In the genomic region with DNA sequence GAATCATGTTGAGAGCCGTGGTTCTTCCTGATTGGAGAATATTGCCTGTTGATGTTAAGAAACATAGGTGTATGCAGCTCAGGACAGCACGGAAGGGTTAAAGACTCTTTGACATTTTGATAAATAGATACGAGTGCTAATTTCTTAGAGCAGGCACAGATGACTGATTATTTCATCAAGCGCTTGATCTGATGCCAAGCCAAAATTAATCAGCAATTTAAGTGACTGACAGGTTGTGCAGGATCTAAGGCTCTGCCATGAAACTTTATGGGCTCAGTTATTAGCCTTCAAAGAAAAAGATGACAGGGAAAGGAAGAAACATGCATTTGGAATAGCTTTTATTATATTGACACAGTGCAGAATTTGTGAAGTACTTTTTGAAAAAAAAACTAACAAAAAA, we compare ENCODE assay signal across 28 mouse cellular contexts.
DNase-seq lines count a peak whose midpoint lies in the region; ATAC-seq and TF ChIP-seq lines count a peak whose summit lies in the region.
"Had no signal": no experiment of that assay in that cellular context is flagged by ENCODE, and none has a peak within 500 bp of the region (broad histone marks: within the 10 kb centered on the region; RNA-seq: fewer than 3 reads in every experiment).

No protein-coding gene starts in this region.

- ATAC-seq in forebrain, embryonic 15.5 days (replicated peaks), result 0 out of 2 replicates have a peak, but pooled peaks have one; percentile 29
- no peak for ATAC-seq in forebrain, embryonic 12.5 days (ENCODE audit: low FRiP score)
- ATAC-seq in midbrain, postnatal 0 days (ENCODE audit: low FRiP score), result no peak
- ATAC-seq in midbrain, embryonic 13.5 days, result no peak
- peak; percentile 32; the same call in 1 of the 2 replicates for ATAC-seq in hindbrain, embryonic 12.5 days (ENCODE audit: low FRiP score)
- ATAC-seq in erythroid progenitor cell, adult 5-6 weeks (replicated peaks; ENCODE audit: low FRiP score, poor library complexity, severe bottlenecking), result no peak
- ATAC-seq: intestine, postnatal 0 days; Patski had no signal

- WGBS in forebrain, embryonic 15.5 days, result 50% methylated on average over 4 of the region's 4 CpGs
- 72% methylated on average over 4 of the region's 4 CpGs for WGBS in forebrain, embryonic 12.5 days
- 71% methylated on average over 4 of the region's 4 CpGs for WGBS in midbrain, postnatal 0 days
- 75% methylated on average over 4 of the region's 4 CpGs for WGBS in midbrain, embryonic 13.5 days
- WGBS in hindbrain, embryonic 12.5 days, result 78% methylated on average over 4 of the region's 4 CpGs

- no peaks in the 10 kb centered on the region for H3K36me3 ChIP-seq in forebrain, embryonic 15.5 days
- H3K36me3 ChIP-seq in forebrain, embryonic 12.5 days (replicated peaks), result no peaks in the 10 kb centered on the region
- H3K36me3 ChIP-seq in midbrain, postnatal 0 days (ENCODE audit: insufficient read depth, low read length), result no peaks in the 10 kb centered on the region
- no peaks in the 10 kb centered on the region for H3K36me3 ChIP-seq in midbrain, embryonic 13.5 days
- no peaks in the 10 kb centered on the region for H3K36me3 ChIP-seq in hindbrain, embryonic 12.5 days
- H3K36me3 ChIP-seq: kidney, embryonic 15.5 days; neural tube, embryonic 13.5 days had no signal

- H3K4me2 ChIP-seq in forebrain, embryonic 15.5 days (replicated peaks), result no peak overlapping the region
- no peak overlapping the region for H3K4me2 ChIP-seq in forebrain, embryonic 12.5 days
- no peak overlapping the region for H3K4me2 ChIP-seq in midbrain, postnatal 0 days (ENCODE audit: low read depth, low read length, poor library complexity, severe bottlenecking)
- no peak overlapping the region for H3K4me2 ChIP-seq in midbrain, embryonic 13.5 days (replicated peaks)
- no peak overlapping the region for H3K4me2 ChIP-seq in hindbrain, embryonic 12.5 days (replicated peaks)
- H3K4me2 ChIP-seq: heart, embryonic 11.5 days; kidney, embryonic 15.5 days; neural tube, embryonic 13.5 days had no signal

- no peaks in the 10 kb centered on the region for H3K27me3 ChIP-seq in forebrain, embryonic 15.5 days
- H3K27me3 ChIP-seq in forebrain, embryonic 12.5 days, result no peaks in the 10 kb centered on the region
- H3K27me3 ChIP-seq in midbrain, postnatal 0 days (ENCODE audit: insufficient read depth, low read length), result no peaks in the 10 kb centered on the region
- H3K27me3 ChIP-seq in midbrain, embryonic 13.5 days, result no peaks in the 10 kb centered on the region
- H3K27me3 ChIP-seq in hindbrain, embryonic 12.5 days, result no peaks in the 10 kb centered on the region
- H3K27me3 ChIP-seq: kidney, embryonic 15.5 days; neural tube, embryonic 13.5 days had no signal

- 0 out of 2 replicates have a peak, but pooled peaks cover 4% of the 10 kb centered on the region for H3K4me1 ChIP-seq in forebrain, embryonic 15.5 days
- H3K4me1 ChIP-seq in forebrain, embryonic 12.5 days, result no peaks in the 10 kb centered on the region
- no peaks in the 10 kb centered on the region for H3K4me1 ChIP-seq in midbrain, postnatal 0 days (ENCODE audit: insufficient read depth, low read length)
- no peaks in the 10 kb centered on the region for H3K4me1 ChIP-seq in midbrain, embryonic 13.5 days (replicated peaks)
- no peaks in the 10 kb centered on the region for H3K4me1 ChIP-seq in hindbrain, embryonic 12.5 days
- H3K4me1 ChIP-seq: kidney, embryonic 15.5 days; neural tube, embryonic 13.5 days had no signal

- DNase-seq in midbrain, postnatal 0 days (ENCODE audit: low spot score), result peak; percentile 17
- no peak for DNase-seq in left cerebral cortex, postnatal 36 days (ENCODE audit: low spot score in 2 of 2)
- DNase-seq: adrenal gland, postnatal 10 days; cerebellum, adult 2 months; cerebellum, postnatal 14 days; gastrocnemius, postnatal 36 days; heart, adult 18-20 months; heart, postnatal 36 days; kidney, postnatal 4 days; layer of hippocampus, postnatal 36 days; liver; lung, adult 2 months; lung, postnatal 10 days; retina, postnatal 1 day; right cerebral cortex, postnatal 14 days; thymus, postnatal 4 days had no signal

- no peak overlapping the region for H3K4me3 ChIP-seq in forebrain, embryonic 15.5 days
- no peak overlapping the region for H3K4me3 ChIP-seq in forebrain, embryonic 12.5 days (replicated peaks)
- H3K4me3 ChIP-seq in midbrain, postnatal 0 days (ENCODE audit: low read depth, low read length), result no peak overlapping the region
- H3K4me3 ChIP-seq in midbrain, embryonic 13.5 days (replicated peaks), result no peak overlapping the region
- H3K4me3 ChIP-seq in hindbrain, embryonic 12.5 days, result no peak overlapping the region
- H3K4me3 ChIP-seq: erythroblast, embryonic 14.5 days; kidney, embryonic 15.5 days; neural tube, embryonic 13.5 days had no signal

- no peak overlapping the region for H3K9ac ChIP-seq in forebrain, embryonic 15.5 days (replicated peaks)
- H3K9ac ChIP-seq in forebrain, embryonic 12.5 days, result no peak overlapping the region
- no peak overlapping the region for H3K9ac ChIP-seq in midbrain, postnatal 0 days (replicated peaks; ENCODE audit: low read length, poor library complexity, severe bottlenecking)
- H3K9ac ChIP-seq in midbrain, embryonic 13.5 days (replicated peaks), result no peak overlapping the region
- H3K9ac ChIP-seq in hindbrain, embryonic 12.5 days, result no peak overlapping the region
- H3K9ac ChIP-seq: kidney, embryonic 15.5 days; liver, embryonic 14.5 days; neural tube, embryonic 13.5 days had no signal

- intact Hi-C loops in left cerebral cortex, postnatal 36 days (cut with DNase I), result no loop called here

- no peak overlapping the region for H3K27ac ChIP-seq in forebrain, embryonic 15.5 days (replicated peaks)
- H3K27ac ChIP-seq in forebrain, embryonic 12.5 days, result no peak overlapping the region
- no peak overlapping the region for H3K27ac ChIP-seq in midbrain, postnatal 0 days (ENCODE audit: low read depth, low read length)
- H3K27ac ChIP-seq in midbrain, embryonic 13.5 days, result no peak overlapping the region
- no peak overlapping the region for H3K27ac ChIP-seq in hindbrain, embryonic 12.5 days
- H3K27ac ChIP-seq: kidney, embryonic 15.5 days; liver, embryonic 14.5 days; neural tube, embryonic 13.5 days had no signal

- no peak for TF ChIP-seq CTCF in midbrain, postnatal 0 days (IDR thresholded peaks at IDR 0.05)

- no peaks in the 10 kb centered on the region for H3K9me3 ChIP-seq in forebrain, embryonic 15.5 days
- H3K9me3 ChIP-seq in forebrain, embryonic 12.5 days, result no peaks in the 10 kb centered on the region
- H3K9me3 ChIP-seq in midbrain, postnatal 0 days (ENCODE audit: low read length), result no peaks in the 10 kb centered on the region
- H3K9me3 ChIP-seq in midbrain, embryonic 13.5 days, result no peaks in the 10 kb centered on the region
- no peaks in the 10 kb centered on the region for H3K9me3 ChIP-seq in hindbrain, embryonic 12.5 days (replicated peaks)
- H3K9me3 ChIP-seq: kidney, embryonic 15.5 days; neural tube, embryonic 13.5 days had no signal

Comparison
In these comparisons a context has a peak if more than half of its experiments do, and no peak if none do; other contexts are left out.
1. ATAC-seq: peak in forebrain, embryonic 15.5 days (single experiment) and hindbrain, embryonic 12.5 days (single experiment); none in forebrain, embryonic 12.5 days (single experiment), midbrain, postnatal 0 days (single experiment), midbrain, embryonic 13.5 days (single experiment) and erythroid progenitor cell, adult 5-6 weeks (single experiment).